Mouse (Mus musculus) bone marrow macrophage, adult 2 months (primary cell): ENCODE data around the gene Hes5.

Experiments
- CTCF ChIP-seq: IDR thresholded peaks from 2 replicates; pipeline ENCODE4 v1.5.1; 2012; ENCODE audit warnings: low read depth, mild to moderate bottlenecking, low read length, moderate library complexity
- POLR2A ChIP-seq: IDR thresholded peaks from 2 replicates; pipeline ENCODE4 v1.6.1; 2012; ENCODE audit warnings: mild to moderate bottlenecking, low read depth, low read length, borderline replicate concordance

DNA sequence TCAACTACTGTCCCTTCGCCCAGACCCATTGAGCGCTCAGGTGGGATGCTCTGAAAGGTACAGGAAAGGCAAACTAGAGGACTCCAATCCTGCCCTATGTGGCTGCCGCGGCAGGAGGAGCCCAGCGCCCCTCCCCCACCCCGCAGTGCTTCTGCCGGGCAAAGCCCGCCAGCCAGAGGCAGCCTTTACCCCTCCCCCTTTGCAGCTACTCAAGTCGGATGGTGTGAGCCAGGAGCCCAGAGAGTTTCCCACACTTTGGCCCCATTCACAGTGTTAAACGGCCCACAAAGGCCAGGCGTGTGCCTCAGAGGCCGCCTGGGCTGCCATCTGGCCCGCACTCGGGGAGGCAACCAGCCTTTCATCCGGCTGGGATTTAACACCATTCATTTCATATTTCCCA lies 2.6 kb upstream of the Hes5 start:
- TF ChIP-seq POLR2A, result no peak
- TF ChIP-seq CTCF, result no peak
